Mouse (Mus musculus) thymus, postnatal 10 days (tissue): ENCODE measurements around the gene Raly.

ENCODE experiments used
- DNase-seq, 2 experiments: peaks; one replicate each; pipeline ENCODE4 v3.0.0; 2021; ENCODE audit warnings: low spot score in 2 of 2

Raly gene

DNA sequence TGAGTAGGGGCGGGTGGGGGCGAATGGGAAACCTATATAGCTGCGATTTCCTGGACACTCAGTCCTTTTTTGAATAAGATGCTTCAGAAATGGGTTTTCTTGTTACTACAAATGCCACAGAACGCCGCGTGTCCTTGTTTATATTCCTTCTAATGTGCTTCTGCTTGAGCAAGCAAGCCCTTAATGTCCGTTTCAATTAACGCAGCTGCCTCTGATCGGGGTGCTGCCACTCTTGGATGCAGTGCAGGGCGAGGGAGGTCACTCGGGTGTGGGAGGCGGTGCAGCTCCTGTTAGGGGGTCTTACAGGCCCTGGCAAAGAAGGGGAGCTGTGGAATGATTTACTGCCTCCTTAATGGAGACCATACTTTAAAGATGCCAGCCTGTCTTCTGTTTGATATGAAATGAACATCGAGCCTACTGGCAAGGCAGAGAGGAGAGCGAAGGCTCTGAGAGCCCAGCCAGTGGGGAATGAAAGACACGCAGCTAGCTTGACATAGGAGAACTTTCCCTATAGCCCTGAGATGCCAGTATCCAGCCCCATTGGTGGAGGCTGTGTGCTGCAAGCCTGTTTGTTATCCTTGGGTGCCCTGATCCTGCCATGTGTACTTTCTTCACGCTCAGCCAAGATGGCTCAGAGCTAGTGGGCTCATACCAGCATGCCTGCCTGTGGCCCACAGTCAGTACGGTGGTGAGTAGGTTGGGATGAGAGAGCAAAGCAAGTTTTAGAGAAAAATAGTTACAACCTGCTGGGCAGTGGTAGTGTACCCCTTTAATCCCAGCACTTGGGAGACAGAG, 7.8 kb upstream of the Raly start:
- DNase-seq = no peak

DNA sequence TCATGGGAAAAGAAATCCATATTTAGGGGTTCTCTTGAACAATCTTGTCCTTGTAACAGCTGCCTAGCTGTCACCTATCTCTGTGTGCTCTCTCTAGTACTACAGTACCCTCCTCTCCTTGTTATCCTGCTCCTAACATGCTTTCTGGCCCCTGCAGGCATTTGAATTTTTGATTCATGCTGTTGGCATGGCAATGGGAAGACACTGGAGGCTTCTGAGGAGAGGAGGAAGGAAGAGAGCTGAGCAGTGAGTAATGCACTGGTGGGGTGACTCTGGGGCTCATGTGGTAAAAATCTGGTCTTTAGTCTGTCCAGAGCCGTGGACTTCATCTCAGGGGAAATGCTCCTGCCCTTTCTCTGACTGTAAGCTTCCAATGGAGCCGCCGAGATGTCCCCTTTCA, 5.6 kb upstream of the Raly start:
- DNase-seq = no peak

DNA sequence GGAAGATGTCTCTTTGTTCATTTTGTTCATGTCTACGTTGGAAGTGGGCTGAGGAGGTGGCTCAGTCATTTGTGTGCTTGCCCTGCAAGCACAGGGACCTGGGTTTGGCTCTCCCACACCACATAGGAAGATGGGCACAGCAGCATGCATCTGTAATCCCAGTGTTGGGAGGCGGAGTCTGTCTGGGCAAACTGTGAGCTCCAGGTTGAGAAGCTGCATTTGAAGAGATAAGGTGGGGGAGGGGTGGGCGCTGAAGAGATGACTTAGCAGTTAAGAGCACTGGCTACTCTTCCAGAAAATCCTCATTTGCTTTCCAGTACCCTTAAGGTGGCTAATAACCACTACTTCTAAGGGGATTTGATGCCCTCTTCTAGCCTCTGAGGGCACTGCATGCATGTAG, 4.7 kb upstream of the Raly start:
- no peak for DNase-seq

DNA sequence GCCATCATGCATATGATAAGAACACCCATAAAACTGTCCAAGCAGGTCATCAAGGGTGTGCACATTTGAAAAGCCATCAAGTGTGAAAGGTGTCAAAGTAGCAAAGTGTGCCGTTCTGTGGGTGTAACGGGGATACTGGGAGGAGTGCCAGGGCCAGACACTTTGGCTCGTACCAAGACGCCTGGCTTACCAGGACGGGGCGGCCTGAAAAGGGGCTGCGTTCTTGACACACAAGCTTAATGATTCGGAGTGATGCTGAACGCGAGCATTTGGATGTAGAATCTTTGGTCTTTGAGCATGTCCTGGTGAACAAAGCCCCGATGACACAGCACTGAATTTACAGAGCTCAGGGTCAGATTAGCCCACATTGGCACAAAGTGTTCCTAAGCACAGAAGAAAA, 4.1 kb upstream of the Raly start:
- DNase-seq = no peak

DNA sequence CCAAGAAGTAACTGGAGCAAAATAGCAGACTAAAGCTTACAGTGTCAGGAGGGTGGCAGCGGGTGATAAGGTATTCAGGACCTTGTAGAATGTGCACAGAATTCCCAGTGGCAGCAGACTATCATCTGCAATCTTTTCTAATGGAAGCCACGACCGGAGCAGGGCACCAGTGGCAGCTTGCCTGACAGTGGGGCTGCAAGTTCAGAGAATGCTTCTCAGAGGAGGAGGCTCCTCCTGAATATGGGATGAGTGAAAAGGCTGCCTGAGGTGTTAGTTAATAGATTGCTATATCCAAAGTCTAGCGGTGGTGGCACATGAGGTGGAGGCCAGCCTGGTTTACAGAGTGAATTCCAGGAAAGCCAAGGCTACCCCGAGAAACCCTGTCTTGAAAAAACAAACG, 1.5 kb upstream of the Raly start:
- no peak for DNase-seq

DNA sequence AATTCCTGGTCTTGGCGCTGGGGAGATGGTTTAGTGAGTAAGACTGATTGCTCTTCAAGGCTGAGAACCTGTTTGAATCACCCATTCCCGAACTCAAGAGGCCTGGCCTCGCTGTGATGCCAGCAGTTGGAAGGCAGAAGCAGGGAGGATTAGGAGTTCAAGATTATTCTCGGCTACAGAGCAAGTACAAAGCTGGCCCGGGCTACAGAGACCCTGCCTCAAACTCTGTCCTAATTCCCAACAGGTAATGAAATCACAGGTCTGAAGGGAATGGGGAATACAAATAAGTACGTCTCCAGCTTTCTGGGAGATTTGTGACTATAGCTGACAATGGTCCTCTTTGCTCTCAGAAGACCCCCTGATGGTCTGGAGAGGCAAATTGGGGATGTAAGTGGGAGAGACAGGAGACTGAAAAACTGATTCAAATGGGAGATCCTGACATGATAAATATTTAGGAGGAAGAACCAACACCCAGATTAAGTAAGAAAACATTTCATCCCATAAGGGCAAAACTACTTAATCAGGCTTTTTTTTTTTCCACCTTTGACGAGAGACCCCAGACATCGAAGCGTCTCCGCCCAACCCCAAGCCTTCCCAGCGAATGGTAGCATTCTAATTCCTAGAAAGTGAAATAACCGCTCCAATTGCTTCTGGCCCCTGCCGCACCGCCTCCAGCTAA, 780 bp upstream of the Raly start:
- DNase-seq = no peak

DNA sequence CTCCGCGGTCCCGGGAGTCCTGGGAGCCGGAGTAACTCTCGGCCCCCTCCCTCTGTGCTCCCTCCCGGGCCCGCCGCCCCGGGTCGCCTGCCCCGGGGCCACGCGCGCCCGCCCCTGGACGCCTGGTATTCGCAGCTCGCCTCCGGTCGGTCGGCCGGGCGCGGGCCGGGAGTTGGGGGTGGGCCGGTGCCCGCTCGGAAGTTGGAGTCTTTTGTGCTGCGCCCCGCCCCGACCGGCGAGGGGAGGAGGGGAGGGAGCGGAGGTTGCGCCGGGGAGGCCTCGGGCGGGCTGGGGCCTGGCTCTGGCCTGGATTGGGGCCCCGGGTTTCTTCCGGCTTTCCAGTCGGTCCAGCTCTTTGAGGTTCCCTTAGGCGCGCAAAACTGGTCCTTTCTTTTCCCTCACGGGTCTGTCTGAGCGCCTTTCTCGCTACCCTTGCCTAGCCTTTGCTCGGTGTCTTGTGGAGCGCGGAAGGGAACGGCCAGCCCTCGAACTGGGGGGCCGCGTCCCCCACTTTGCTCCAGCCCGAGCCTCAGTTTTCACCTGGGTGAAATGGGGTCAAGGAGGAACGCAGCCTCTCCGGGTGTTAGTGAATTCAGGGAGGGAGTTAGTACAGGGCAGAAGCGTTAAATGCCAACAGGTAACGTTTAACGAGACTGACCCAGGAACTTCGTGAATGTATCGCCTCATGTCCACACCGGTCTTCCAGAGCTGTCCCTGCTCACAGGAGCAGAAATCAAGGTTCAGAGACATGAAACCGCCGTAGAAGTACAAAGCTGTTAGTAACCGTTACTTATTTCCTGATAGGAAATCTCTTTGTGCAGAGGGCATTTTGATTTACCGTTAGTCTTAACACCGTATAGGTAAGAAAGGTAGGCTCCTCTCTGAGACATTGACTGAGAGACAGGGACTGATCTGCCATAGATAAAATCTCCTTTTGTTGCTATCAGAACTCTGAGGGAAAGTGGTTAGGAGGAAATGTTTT, 1.1 kb downstream of the Raly start:
- DNase-seq = peak; percentile 71 to 73

DNA sequence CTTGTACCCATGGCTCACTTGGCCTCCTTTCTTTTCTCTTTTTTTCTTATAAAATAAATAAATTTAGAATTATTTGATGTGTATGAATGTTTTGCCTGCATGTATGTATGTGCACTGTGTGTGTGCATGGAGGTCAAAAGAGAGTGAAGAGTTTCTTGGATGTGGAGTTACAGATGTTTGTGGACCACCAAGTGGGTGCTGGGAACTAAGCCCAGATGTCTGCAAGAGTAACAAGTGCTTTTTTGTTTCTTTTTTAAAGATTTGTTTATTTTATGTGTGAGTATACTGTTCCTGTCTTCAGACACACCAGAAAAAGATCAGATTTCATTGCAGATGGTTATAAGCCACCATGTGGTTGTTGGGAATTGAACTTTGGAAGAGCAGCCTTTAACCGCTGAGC, 12.5 kb downstream of the Raly start:
- DNase-seq = no peak

DNA sequence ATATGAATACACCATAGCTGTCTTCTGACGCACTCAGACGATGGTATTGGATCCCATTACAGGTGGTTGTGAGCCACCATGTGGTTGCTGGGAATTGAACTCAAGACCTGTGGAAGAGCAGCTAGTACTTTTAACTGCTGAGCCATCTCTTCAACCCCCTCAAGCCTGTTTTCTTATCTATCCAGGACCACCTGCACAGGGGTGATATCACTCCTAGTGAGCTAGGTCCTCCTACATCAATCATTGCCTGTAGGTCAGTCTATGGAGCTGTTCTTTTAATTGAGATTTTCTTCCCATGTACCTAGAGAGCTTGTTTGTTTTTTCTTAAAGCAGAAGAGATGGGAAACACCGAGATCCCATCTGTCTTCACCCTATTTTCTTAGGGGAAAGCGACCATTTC, 12.9 kb downstream of the Raly start:
- no peak for DNase-seq

DNA sequence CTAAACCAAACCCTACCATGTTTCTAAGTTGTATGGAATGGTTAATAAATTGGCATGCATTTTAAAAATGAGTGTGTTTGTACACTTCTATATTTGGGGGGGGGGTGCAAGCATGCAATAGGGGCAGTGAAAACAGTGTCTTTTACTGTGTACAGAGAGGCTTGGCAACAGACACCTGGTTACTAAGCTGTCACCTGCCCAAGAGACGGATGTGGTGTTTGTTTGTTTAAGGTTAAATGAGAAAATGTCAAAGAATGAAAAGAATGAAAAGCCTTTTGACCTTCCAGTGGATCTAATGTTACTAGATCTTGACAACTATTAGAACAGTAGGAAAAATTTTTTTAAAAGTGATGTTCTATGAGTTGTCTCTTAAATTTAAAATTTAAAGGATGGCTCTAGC, 16.8 kb downstream of the Raly start:
- DNase-seq = no peak

DNA sequence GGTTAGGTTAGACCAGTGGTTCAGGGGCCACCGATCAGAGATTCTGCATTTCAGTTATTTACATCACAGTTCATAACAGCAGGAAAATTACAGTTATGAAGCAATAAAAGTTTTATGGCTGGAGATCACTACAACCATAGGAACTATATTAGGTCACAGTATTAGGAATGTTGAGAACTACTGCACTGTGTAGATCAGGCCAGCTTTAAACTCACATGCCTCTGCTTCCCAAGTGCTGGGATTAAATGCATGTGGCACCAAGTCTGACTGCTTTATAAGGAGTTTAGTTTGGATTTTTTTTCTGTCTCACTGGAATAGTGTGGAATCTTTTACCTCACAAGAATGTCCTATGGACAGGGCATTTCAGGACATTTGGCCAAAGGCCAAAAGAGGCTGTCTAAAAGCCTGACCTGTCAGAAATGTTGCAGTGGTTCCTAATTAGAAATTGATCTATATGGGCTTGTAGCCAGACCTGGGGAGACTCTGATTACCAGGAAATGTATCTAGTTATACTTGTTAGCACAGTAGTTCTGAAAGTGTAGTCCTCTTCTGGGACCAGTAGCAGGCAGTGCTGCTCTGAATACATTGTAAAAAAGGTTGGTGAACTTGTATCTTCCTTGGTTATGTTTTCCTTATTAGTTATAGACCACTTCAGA, 18.3 kb downstream of the Raly start:
- DNase-seq = no peak

DNA sequence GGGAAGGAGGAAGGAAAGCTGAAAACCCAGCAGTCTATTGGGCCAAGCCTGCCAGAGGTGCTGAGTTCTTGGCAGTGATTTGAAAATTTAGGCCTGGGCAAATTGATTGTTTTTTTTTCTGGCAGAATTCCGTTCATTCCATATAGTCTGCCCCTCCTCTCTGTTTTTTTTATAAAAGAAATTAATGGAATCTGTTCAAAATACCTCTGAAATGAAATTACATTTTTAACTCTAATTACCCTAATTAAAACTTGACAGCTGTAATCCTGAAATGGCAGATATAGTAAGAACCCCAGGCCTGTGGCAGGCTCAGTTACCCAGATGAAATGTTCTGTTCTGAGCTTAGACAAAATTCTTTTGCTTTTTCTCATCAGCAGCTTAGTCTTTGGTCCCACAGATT, 19.9 kb downstream of the Raly start:
- no peak for DNase-seq

DNA sequence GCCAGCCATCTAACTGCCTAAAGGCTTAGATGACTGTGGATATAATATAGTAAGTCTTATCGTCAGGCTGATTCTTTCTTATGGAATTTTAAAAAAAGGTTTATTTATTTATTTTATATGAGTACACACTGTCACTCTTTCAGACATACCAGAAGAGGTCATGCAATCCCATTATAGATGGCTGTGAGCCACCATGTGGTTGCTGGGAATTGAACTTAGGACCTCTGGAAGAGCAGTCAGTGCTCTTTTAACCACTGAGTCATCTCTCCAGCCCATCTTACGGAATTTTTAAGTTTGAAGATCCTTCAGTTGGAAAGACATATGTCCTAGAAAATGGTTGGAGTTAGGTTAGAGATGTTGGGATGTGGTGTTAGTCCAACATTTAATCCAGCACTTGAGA, 22.5 kb downstream of the Raly start:
- DNase-seq = no peak

DNA sequence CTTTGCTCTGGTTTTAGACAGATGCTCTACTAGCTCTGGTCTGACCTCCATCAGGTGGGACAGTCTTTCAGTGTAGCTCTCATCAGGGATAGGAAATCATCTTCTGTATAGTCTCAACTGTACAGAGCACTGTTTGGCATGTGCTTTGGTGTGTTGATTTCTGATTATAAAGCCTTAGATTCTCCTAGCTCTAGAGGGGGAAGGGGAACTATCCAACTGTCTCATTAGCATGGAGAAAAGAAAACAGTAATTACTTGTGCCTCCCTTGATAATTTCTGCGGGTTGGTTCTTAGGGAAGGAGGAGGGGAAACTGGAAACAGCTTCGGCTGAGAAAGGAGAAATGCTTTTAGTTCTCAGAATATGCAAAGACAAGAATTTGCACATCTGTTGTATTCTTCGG, 26.2 kb downstream of the Raly start:
- no peak for DNase-seq

DNA sequence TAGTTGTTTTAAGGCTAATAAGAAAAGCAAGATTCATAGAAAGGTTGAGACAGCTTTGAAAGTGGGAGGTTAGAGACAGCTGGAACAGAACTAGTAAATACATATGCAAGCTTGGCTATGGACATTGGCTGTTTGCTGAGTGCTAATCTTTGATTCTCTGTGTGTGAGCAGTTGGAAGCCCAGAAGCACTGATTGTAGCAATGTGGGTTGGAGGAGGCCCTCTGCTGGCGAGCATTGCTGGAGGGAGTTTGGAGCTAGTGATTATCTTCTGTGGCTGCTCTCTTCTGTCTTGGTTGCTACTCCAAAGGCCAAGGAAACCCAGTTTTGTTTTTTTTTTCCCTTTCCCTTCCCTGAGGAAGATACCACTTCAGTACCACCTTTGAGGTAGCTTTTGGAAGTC, 26.9 kb downstream of the Raly start:
- peak in 1 of 2 experiments; percentile 9 for DNase-seq

DNA sequence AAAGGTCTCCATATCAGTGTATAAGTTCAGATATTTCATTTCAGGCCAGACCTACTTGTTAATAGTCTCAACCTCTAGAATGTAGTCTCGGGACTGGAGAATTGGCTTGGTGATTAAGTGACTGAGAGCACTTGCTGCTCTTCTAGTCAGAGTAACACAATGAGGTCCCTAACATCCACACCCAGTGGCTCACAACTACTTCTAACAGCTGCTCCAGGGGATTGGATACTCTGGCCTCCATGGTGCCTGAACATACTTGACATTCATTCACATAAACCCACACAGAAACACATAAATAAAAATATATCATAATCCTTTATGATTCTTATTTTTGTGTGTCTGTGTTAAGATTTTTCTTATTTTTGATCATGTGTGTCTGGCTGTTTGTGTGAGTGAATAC, 27.7 kb downstream of the Raly start:
- DNase-seq = no peak

DNA sequence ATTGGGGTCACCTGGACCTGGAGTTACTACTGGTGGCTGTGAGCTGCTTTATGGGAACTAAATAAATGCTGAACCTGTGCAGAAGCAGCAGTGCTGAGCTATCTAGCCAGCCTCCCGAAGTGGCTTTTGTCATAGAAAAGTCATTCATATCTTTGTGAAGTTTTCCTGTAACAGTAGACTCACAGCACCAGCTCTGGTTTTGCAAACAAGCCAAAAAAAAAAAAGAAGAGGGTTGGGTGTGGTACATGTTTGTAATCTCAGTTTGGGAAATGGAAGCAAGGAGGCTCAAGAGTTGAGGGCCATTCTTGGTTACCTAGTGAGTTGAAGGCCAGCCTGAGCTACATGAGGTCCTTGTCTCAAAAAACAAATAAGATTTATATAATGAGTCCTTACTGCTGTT, 29.4 kb downstream of the Raly start:
- DNase-seq = no peak

DNA sequence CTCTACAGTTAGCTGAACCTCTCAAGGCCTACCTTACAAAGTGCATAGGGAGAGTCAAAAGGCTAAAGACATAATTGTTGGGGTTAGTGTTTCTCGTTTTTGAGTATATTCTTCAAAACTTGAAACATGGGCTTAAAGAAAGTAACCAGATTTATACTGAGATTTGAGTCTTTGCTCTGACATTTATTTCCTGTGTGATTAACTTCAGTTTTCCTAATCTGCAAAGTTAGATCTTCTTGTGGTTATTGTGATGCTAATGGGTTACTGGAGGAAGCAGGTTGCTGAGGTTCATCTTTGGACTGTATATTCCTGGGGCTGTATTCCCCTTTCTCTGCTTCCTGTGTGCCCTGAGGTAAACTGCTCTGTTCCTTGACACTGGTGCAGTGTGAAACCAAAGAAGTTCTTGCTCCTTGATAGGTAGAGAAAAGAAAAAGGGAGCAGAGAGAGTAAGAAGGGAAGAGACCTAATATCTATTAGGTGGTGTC, 35.2 kb downstream of the Raly start:
- no peak for DNase-seq

DNA sequence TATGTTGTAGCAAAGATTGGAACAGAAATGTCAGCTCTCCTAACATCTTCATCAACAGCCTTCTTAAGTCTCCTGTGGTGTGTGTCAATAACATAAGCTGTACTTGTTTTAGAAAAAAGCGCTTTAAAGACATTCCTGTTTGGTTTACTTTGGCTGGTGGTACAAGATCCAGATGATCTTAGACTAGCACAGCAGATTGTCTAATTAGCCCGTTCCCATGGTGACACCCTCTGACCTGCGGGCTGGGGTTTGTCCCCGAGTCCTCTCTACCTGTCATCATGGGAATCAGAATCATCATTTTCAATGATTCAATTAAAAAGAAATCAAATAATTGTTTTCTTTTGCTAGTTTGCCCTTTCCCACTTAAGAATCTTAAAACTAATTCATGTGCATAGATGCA, 36.6 kb downstream of the Raly start:
- DNase-seq = no peak

DNA sequence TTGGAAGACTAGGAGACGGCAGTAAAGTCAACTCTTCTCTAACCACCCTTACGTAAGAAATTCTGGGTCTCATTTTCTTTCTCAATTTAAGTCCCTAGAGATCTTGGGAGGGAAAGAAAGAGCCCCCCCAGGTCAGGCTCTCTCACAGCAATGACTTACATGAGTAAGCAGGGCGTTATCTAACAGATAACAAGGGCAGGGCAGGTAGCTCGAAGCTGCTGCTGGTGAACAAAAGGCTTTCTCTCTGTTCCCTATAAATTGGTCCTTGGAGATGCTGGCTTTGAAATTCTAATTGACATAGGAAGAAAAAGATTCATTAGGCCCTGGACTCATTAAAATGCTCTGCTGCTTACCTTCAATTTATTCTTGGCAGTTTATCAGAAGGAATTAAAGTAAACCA, 41.6 kb downstream of the Raly start:
- no peak for DNase-seq

DNA sequence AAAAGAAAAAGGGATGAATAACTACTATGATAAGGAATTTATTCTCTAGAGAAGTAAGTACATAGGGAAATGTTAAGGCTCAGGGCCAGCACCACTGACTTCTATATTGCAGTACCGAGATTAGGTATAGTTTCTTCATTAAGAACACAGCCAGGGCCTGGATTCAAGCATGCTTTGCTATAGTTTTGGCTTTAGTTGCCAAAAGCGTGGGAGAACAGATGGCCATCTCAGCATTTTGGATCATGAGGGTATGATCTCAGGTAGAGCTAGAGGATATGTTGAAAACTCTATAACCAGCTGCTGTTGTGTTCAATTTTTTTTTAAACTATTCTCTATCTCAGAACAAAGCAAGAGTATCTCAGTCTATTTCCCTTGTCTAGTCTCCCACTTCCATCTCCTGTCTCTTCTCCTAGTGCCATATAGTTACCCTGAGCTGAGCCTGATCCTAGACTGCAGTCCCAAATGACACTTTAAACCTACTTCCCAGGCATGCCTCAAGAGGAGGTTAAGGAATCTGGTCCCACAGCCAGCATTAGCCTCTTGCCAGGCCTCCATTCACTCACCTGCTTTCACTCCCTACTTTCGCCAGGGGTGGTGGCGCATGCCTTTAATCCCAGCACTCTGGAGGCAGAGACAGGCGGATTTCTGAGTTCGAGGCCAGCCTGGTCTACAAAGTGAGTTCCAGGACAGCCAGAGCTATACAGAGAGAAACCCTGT, 43.4 kb downstream of the Raly start:
- no peak for DNase-seq
